Mouse (Mus musculus): ENCODE data around the gene Phkg2.
A peak's percentile ranks its signal among the peaks of the same experiment; 100 is the strongest.

Gene Phkg2

GRCm38 (mm10) chr7:127572895-127573471, at the start of gene Phkg2:
Phkg2 (plus strand) TSS chr7:127573340.
- DNase-seq (ENCODE audit: low spot score in 2 of 2): peak; percentile 89 to 90

DNA sequence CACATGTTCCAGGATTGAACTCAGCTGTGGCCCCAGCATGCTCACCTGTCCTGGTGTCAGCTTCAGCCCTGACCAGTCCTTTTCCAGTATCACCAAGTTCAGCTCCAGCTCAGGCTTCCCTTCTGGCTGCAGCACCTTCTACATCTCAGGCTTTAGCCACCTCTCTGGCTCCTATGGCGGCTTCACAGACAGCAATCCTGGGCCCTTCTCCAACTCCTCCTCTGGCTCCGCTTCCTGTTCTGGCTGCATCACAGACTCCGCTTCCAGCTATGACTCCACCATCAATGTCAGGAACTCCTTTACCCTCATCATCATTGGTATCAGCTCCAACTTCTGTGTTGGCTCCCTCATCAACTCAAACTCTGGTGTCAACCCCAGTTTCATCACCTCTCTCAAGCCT, 31.5 kb upstream of the Phkg2 start:
- DNase-seq (ENCODE audit: low spot score in 2 of 2): no peak

- DNase-seq (ENCODE audit: low spot score in 2 of 2): no peak
Observed at GRCm38 (mm10) chr7:127549116-127549835, 23.9 kb upstream of the Phkg2 start.

GRCm38 (mm10) chr7:127551558-127551957, 21.6 kb upstream of the Phkg2 start:
- DNase-seq (ENCODE audit: low spot score in 2 of 2): no peak

DNA sequence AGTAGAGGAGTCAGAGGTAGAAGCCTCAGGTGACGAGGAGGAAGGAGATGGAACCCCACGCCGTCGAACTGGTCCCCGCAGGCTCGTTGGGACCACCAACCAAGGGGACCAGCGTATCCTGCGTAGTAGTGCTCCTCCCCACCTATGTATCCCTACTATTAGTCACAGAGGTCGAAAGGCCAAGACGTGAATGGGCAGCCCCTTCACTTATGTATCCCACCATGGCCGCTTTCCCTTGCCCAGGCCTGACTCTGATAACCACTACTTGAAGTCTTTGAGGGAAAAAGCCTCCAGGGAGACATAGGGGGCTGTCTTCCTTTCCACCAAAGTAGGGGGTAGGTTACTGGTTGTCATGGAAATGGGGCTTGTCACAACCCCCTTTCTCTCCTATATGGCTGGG, 12.6 kb upstream of the Phkg2 start:
- DNase-seq (ENCODE audit: low spot score in 2 of 2): no peak

DNA sequence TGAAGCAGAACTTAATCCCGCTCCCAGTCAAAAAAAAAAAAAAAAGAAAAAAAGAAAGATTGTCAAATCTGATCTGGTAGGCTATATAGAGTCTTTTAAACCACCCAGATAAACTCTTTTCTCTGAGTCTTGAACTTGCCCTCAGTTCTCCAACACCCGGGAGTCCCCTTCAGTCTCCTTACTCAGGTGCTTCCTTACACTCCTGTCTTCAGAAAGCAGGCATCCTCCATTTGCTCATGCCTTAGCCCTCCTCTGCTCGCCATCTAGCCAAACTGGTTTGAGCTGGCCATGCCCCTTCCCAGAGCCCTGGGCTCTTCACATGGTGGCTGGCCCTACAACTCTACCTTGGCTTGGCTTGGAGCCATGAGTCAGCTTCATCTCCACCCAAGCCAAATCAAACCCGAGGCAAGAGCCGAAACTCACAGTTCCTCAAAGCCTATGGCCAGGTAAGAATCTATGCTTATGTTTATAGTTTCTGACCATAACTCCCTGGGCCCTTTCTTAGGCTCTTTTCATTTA, 11.7 kb upstream of the Phkg2 start, which contains the start of gene Tmem265:
TSS of gene Tmem265 (plus strand) at position 51 of the 519 bp plus-strand sequence.
- no peak for DNase-seq (ENCODE audit: low spot score in 2 of 2)

DNA sequence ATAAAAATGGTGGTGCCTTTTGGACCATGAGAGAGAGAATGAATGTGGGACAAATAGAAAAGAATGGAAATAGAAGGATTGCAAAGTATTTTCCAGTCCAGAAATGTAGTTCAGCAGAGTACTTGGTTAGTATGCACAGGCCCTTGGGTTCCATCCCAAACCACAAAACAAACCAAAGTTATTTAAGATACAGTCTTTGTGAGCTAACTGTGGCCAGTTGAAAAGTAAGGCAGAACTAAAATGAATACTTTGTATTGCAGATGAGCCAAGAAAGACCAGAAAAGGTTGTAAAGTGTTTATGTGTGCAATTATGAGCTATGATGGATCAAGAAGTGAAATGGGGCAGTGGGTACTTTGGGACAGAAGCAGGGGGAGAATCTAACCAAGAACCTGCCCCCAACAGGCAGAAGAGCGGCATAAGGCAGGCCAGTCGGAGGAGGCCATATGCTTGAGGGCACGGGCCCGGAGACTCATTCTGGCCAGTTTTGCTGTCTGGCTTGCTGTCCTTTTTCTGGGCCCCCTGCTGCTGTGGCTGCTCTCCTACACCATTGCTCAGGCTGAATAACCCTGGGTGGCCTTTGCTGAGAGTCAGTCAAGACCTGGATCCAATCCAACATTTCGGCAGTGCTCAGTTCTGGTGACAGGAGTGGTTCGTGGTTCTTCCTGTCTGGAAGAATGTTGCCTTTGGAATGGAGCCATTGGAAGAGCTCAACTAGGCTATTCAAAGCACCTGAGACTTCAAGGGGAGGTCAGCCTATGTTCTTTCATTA, 8.6 kb upstream of the Phkg2 start:
- DNase-seq (ENCODE audit: low spot score in 2 of 2): no peak

GRCm38 (mm10) chr7:127573503-127574008, 416 bp downstream of the Phkg2 start:
- DNase-seq (ENCODE audit: low spot score in 2 of 2): peak in 1 of 2 experiments; percentile 72

DNA sequence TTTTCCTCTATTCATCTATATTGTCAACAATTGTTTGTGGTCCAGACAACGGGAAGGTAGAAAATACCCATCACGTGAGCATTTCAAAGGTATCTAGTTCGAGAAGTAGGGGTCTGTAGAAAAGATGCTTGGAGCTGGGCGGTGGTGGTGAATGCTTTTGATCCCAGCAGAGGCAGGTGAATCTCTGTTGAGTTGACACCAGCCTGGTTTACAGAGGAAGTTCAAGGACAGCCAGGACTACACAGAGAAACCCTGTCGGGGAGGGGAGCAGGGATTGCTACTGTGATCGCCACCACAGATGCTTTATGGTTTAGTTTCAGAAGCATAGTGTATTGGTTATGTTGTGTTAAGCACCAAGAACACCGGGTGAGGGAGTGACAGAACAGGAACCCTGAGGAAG, 975 bp downstream of the Phkg2 start:
- DNase-seq (ENCODE audit: low spot score in 2 of 2): peak in 1 of 2 experiments; percentile 61

- DNase-seq (ENCODE audit: low spot score in 2 of 2): peak in 1 of 2 experiments; percentile 56
Observed at GRCm38 (mm10) chr7:127583260-127583659, 10.1 kb downstream of the Phkg2 start.

GRCm38 (mm10) chr7:127585031-127585430, 11.9 kb downstream of the Phkg2 start:
- DNase-seq (ENCODE audit: low spot score in 2 of 2): no peak

DNA sequence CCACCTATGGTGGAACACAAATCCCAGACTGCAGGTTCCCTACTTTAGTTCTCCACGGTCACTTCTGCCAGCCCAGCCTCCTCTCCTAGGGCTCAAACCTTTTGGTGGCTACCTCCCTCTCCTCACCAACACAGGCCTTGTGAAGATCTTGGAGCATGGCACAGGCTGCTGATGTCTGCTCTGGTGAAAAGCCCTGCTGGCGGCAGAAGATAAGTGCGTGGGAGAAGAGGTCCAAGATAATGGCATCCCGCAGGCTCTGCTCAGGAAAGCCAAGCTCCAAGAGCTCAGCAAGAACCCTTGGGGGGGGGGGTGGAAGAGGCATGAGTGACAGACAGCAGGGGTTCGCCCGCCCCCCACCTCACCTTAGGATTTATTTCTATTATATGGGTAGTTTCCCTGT, 13.0 kb downstream of the Phkg2 start:
- peak; percentile 57 to 72 for DNase-seq (ENCODE audit: low spot score in 2 of 2)

DNA sequence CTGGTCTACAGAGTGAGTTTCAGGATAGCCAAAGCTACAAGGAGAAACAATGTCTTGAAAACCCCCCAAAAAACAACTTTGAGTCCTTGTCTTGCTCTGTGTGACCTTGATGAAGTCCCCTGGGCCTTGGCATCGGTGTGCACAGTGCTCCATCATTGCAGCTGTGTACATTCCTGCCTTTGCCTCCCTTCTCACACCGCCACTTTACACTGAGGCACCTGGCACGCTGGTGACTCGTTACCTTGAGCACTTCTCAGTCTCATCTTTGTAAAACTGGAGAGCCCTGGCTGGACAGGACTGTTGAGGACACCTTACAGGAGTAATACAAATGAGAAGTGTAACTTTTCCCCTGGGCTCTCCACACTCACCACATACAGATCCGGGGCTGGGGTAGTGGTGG, 14.1 kb downstream of the Phkg2 start:
- no peak for DNase-seq (ENCODE audit: low spot score in 2 of 2)

- DNase-seq (ENCODE audit: low spot score in 2 of 2): peak; percentile 91
Observed at GRCm38 (mm10) chr7:127588011-127588871, 15.1 kb downstream of the Phkg2 start, which contains the start of the genes Ccdc189 and Rnf40. Ccdc189 (minus strand) TSS chr7:127588595. Rnf40 (plus strand) TSS chr7:127588767.

- no peak for DNase-seq (ENCODE audit: low spot score in 2 of 2)
Observed at GRCm38 (mm10) chr7:127588901-127589300, 15.8 kb downstream of the Phkg2 start.

- no peak for DNase-seq (ENCODE audit: low spot score in 2 of 2)
Observed at GRCm38 (mm10) chr7:127589637-127590036, 16.5 kb downstream of the Phkg2 start.

- no peak for DNase-seq (ENCODE audit: low spot score in 2 of 2)
Observed at GRCm38 (mm10) chr7:127591108-127591507, 18.0 kb downstream of the Phkg2 start.

GRCm38 (mm10) chr7:127592575-127592974, 19.4 kb downstream of the Phkg2 start:
- DNase-seq (ENCODE audit: low spot score in 2 of 2): no peak

DNA sequence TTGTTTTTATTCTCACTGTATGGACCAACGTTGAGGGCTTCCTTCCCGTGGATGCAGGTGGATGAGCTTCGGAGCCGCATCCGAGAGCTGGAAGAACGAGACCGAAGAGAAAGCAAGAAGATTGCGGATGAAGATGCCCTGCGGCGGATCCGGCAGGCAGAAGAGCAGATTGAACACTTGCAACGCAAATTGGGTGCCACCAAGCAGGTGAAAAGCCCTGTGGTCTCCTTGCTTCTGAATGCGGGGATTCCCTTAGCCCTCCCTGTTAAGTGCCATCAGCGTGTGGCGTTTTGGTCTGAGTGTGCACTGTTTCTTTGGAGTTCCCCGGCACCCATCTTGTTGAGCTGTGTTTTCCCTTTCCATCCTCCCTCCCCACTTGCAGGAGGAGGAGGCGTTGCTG, 23.6 kb downstream of the Phkg2 start:
- no peak for DNase-seq (ENCODE audit: low spot score in 2 of 2)

DNA sequence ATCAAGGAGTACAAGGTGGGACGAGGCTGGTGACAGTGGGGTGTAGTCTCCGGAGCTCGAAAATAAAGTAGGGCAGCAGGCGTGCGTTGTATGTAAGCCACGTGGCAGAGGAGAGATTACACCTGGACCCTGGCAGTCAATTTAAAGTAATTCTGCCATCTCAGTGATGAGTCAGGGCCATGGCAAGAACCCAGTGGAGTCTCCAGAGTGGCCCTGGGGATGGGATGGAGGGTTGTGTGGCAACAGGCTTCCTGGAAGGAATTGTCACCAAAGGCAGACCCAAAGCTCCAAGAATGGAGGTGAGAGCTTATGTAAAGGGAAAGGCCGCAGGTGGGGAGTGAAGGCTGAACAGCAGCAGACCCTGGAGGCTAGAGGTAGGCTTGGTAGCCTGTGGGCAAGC, 27.5 kb downstream of the Phkg2 start:
- no peak for DNase-seq (ENCODE audit: low spot score in 2 of 2)

- no peak for DNase-seq (ENCODE audit: low spot score in 2 of 2)
Observed at GRCm38 (mm10) chr7:127601735-127602134, 28.6 kb downstream of the Phkg2 start.
